Mouse (Mus musculus) liver, postnatal 0 days (tissue): ENCODE measurements around the gene Fbxo10. TPM values are rescaled to one million over a fixed set of nuclear protein-coding genes. Genes with fewer than 3 reads are reported as not detected.
"Not testable (repeated sequence)": the region's sequence is repeated elsewhere in the genome, so short reads cannot be mapped to it uniquely, and the experiment has no call there.

Source experiments
- ATAC-seq: fragments of 200-750 bp; cut with Nextera tagmentation; 2 replicates; pipeline ENCODE4 v1.8.0; 2017; ENCODE audit warnings: mild to moderate bottlenecking, moderate library complexity
- DNase-seq: peaks from one replicate; pipeline ENCODE4 v3.0.0-alpha.2; 2016
- H3K27ac ChIP-seq: fragments of 300-500 bp; sonication (generic); 2 replicates; pipeline ENCODE4 v1.5.1; 2014; ENCODE audit warnings: antibody characterized with exemption, moderate library complexity, mild to moderate bottlenecking, low read depth
- H3K27me3 ChIP-seq: fragments of 300-500 bp; sonication (generic); 2 replicates; pipeline ENCODE4 v1.6.1; 2014; ENCODE audit warnings: low read length, control low read depth, mixed read lengths; ENCODE audit not compliant: insufficient read depth
- H3K36me3 ChIP-seq: fragments of 300-500 bp; sonication (generic); replicated peaks from 2 replicates; pipeline ENCODE4 v1.6.1; 2014; ENCODE audit warnings: mild to moderate bottlenecking, control low read depth, low read length, moderate library complexity, mixed read lengths; ENCODE audit not compliant: insufficient read depth
- H3K4me1 ChIP-seq: fragments of 300-500 bp; sonication (generic); 2 replicates; pipeline ENCODE4 v1.6.1; 2014; ENCODE audit warnings: antibody characterized with exemption, mild to moderate bottlenecking, control low read depth; ENCODE audit not compliant: insufficient read depth
- H3K4me2 ChIP-seq: fragments of 300-500 bp; sonication (generic); 2 replicates; pipeline ENCODE4 v1.6.1; 2014; ENCODE audit warnings: low read depth, mild to moderate bottlenecking, low read length, moderate library complexity, mixed read lengths
- H3K4me3 ChIP-seq: fragments of 300-500 bp; sonication (generic); 2 replicates; pipeline ENCODE4 v1.5.1; 2014; ENCODE audit warnings: low read depth, low read length
- H3K9ac ChIP-seq: fragments of 300-500 bp; sonication (generic); replicated peaks from 2 replicates; pipeline ENCODE4 v1.6.1; 2014; ENCODE audit warnings: mild to moderate bottlenecking, moderate library complexity
- H3K9me3 ChIP-seq: fragments of 300-500 bp; sonication (generic); 2 replicates; pipeline ENCODE4 v1.6.1; 2016; ENCODE audit warnings: mild to moderate bottlenecking, control low read depth, low read length, mixed read lengths
- CTCF ChIP-seq: sonication (generic); IDR thresholded peaks from 2 replicates; pipeline ENCODE4 v1.5.1; 2016; ENCODE audit warnings: antibody characterized with exemption, low read depth
- EP300 ChIP-seq: IDR thresholded peaks from 2 replicates; pipeline ENCODE4 v1.6.1; 2016; ENCODE audit warnings: antibody characterized with exemption, low read depth, mild to moderate bottlenecking
- whole genome bisulfite sequencing: fragments of 180-500 bp; shearing (Covaris S2); extraction: QIAGEN DNeasy Blood & Tissue Kit; methylation state at CpG from one replicate; pipeline ENCODE4 v1.1.7; 2014; ENCODE audit not compliant: insufficient replicate concordance; 5-methylcytosine and 5-hydroxymethylcytosine counted together
- polyA plus RNA-seq: library from polyadenylated mRNA; unstranded; fragments of >200 nt; fragmentation: Nextera tagmentation; extraction: Ambion mirVana; gene quantifications from 2 replicates; pipeline ENCODE4 v1.2.1, GENCODE M21; 2015

Fbxo10 gene
- polyA plus RNA-seq, 1 experiment from 2014 or later, result 2.0 TPM

GRCm38 (mm10) chr4:45055451-45055850 is 29.0 kb downstream of the Fbxo10 start:
- ATAC-seq (no peak), DNase-seq (no peak)
- WGBS, result 73% methylated on average over 8 of the region's 8 CpGs
- Histone ChIP-seq H3K9me3 (no peaks in the 10 kb centered on the region), H3K9ac (no peak overlapping the region), H3K4me1 (no peaks in the 10 kb centered on the region), H3K27me3 (no peaks in the 10 kb centered on the region), H3K27ac (no peak overlapping the region), H3K4me2 (no peak overlapping the region), H3K4me3 (no peak overlapping the region), H3K36me3 (peaks cover 9% of the 10 kb centered on the region; the same call in 1 of the 2 replicates)
- TF ChIP-seq EP300 (no peak), CTCF (no peak)

- no peaks in the 10 kb centered on the region for H3K27me3 ChIP-seq
- H3K4me3 ChIP-seq, result no peak overlapping the region
- ATAC-seq, result no peak
- H3K4me1 ChIP-seq, result no peaks in the 10 kb centered on the region
- WGBS, result 42% methylated on average over 3 of the region's 3 CpGs
- no peak overlapping the region for H3K9ac ChIP-seq
- no peak overlapping the region for H3K27ac ChIP-seq
- no peak for DNase-seq
- TF ChIP-seq CTCF, result peak; percentile 64
- no peak for TF ChIP-seq EP300
- peaks cover 9% of the 10 kb centered on the region; the same call in 1 of the 2 replicates for H3K36me3 ChIP-seq
- H3K4me2 ChIP-seq, result no peak overlapping the region
- H3K9me3 ChIP-seq, result no peaks in the 10 kb centered on the region
These were observed 29.5 kb downstream of the Fbxo10 start for GRCm38 (mm10) chr4:45054862-45055261.

- no peak overlapping the region for H3K4me2 ChIP-seq
- H3K36me3 ChIP-seq, result peaks cover 6% of the 10 kb centered on the region
- H3K27ac ChIP-seq, result no peak overlapping the region
- no peak overlapping the region for H3K4me3 ChIP-seq
- H3K9me3 ChIP-seq, result no peaks in the 10 kb centered on the region
- DNase-seq (no peak), ATAC-seq (no peak)
- H3K4me1 ChIP-seq, result no peaks in the 10 kb centered on the region
- 85% methylated on average over 9 of the region's 9 CpGs for WGBS
- H3K9ac ChIP-seq, result no peak overlapping the region
- no peaks in the 10 kb centered on the region for H3K27me3 ChIP-seq
- no peak for TF ChIP-seq CTCF
- TF ChIP-seq EP300, result no peak
These were observed 36.4 kb downstream of the Fbxo10 start for GRCm38 (mm10) chr4:45047956-45048355.

- ATAC-seq (no peak), DNase-seq (no peak)
- no peaks in the 10 kb centered on the region for H3K4me1 ChIP-seq
- H3K4me3 ChIP-seq, result no peak overlapping the region
- WGBS, result 82% methylated on average over 9 of the region's 9 CpGs
- H3K36me3 ChIP-seq, result peaks cover 6% of the 10 kb centered on the region
- H3K27ac ChIP-seq, result no peak overlapping the region
- no peak for TF ChIP-seq EP300
- TF ChIP-seq CTCF, result no peak
- no peaks in the 10 kb centered on the region for H3K27me3 ChIP-seq
- no peaks in the 10 kb centered on the region for H3K9me3 ChIP-seq
- H3K4me2 ChIP-seq, result no peak overlapping the region
- no peak overlapping the region for H3K9ac ChIP-seq
These were observed 37.0 kb downstream of the Fbxo10 start for GRCm38 (mm10) chr4:45047286-45047887.

GRCm38 (mm10) chr4:45046679-45047078 is 37.7 kb downstream of the Fbxo10 start:
- DNase-seq, result no peak
- Histone ChIP-seq H3K27ac (no peak overlapping the region), H3K27me3 (no peaks in the 10 kb centered on the region), H3K9me3 (no peaks in the 10 kb centered on the region), H3K4me2 (no peak overlapping the region), H3K4me3 (no peak overlapping the region), H3K9ac (no peak overlapping the region), H3K36me3 (peaks cover 6% of the 10 kb centered on the region), H3K4me1 (no peaks in the 10 kb centered on the region)
- WGBS, result 86% methylated on average over 5 of the region's 5 CpGs
- no peak for ATAC-seq
- TF ChIP-seq CTCF (no peak), EP300 (no peak)

- Histone ChIP-seq H3K27me3 (no peaks in the 10 kb centered on the region), H3K9me3 (no peaks in the 10 kb centered on the region), H3K27ac (no peak overlapping the region), H3K4me1 (no peaks in the 10 kb centered on the region), H3K4me3 (no peak overlapping the region), H3K4me2 (no peak overlapping the region), H3K9ac (no peak overlapping the region), H3K36me3 (peaks cover 3% of the 10 kb centered on the region; the same call in 1 of the 2 replicates)
- no peak for TF ChIP-seq CTCF
- no peak for TF ChIP-seq EP300
- ATAC-seq (no peak), DNase-seq (no peak)
- 73% methylated on average over 7 of the region's 7 CpGs for WGBS
These were observed 43.6 kb downstream of the Fbxo10 start for GRCm38 (mm10) chr4:45040795-45041194.

- not testable (repeated sequence) for H3K36me3 ChIP-seq, H3K27me3 ChIP-seq, H3K4me2 ChIP-seq, H3K4me3 ChIP-seq, ATAC-seq, H3K27ac ChIP-seq, H3K9me3 ChIP-seq, DNase-seq, H3K4me1 ChIP-seq, H3K9ac ChIP-seq
- WGBS, result 83% methylated on average over 7 of the region's 7 CpGs
These were observed 44.9 kb downstream of the Fbxo10 start for GRCm38 (mm10) chr4:45039546-45039945.
